Mouse (Mus musculus) hematopoietic multipotent progenitor cell, adult 10-12 weeks (in vitro differentiated cells): Measurements from ENCODE around the gene Dpm3. TPM values are rescaled to one million over a fixed set of nuclear protein-coding genes. Genes with fewer than 3 reads are reported as not detected.

Source experiments
- polyA plus RNA-seq: library from polyadenylated mRNA; stranded (reverse); fragments of >175 nt; gene quantifications from 2 replicates; pipeline ENCODE4 v1.2.3, GENCODE M21; 2012; ENCODE audit warnings: low replicate concordance

Dpm3 gene
- 332 and 345 TPM in 2 replicates for polyA plus RNA-seq

DNA sequence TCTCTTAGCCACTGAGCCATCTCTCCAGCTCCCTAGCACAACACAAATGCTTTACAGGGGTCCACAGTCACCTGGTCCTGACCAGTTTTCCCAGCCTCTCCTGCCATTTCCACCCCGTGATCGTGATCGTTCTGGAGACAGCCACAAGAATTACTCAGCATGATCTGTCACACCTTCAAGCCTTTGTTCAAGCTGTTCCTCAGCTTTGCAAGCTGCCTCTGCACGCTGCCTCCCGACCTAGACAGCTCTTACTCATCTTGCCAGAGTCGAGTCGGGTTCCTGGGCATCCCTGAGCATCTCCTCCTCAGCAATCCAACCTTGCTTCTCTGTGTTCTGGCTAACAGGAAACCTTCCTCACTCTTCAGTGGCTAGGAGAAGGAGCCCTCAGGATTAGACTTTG lies at the start of gene Dpm3:
TSS of gene Dpm3 (plus strand) at position 283 of the 400 bp plus-strand sequence.

DNA sequence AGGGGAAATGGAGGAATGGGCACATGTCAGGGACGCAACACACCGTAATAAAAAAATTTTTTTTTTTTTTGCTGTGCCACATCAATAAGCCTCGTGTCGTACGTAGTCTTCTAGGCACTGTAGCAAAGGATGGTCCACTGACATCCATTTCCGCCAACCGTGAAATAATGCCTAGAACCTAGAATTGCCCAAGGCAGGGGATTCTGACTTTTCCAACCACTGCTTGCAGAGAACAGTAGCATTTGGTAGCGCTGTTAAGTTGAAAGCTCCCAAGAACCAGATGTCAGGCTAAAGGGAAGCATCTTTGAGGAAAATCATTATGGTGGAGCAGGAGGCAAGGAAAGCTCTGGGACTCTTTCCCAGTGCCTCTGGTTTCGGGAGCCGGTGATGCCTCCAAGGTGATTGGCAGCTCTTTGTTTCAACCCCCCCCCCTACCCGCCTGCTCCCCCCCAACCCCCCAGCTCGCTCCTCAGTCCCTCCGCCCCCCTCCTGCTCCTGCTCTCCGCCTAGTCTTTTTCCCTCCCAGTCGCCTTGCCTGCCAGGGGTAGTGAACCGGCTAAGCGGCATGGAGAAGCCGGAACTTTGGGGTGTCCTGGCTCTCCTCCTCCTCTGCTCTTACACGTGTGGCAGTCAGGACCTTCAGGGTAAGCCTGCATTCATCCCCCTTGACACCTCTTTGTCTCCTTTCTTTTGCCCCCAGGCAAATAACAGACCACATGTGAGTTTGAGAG lies 44.3 kb upstream of the Dpm3 start, which contains the start of gene Thbs3:
TSS of gene Thbs3 (plus strand) at position 500 of the 731 bp plus-strand sequence.

DNA sequence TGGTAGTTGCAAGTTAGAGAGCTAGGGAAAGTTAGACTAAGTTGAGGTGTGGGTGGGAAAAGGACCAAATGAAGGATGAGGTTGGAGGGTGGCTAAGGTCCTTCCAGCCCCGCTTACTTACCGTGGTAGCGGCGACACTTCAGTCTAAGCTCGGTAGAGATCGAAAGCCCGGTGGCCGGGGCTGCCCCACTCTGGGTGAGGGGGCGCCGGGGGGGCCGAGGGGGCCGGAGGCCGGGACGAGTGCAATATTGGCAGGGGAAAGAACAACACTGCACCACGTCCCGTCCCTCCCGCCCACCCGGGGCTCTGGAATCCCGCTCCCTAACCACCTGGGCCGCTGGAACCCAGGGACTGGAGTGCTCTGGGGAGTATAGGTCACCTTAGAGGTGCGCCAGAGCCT lies 32.3 kb upstream of the Dpm3 start, which contains the start of gene Mtx1:
TSS of gene Mtx1 (minus strand) at position 189 of the 400 bp plus-strand sequence.

DNA sequence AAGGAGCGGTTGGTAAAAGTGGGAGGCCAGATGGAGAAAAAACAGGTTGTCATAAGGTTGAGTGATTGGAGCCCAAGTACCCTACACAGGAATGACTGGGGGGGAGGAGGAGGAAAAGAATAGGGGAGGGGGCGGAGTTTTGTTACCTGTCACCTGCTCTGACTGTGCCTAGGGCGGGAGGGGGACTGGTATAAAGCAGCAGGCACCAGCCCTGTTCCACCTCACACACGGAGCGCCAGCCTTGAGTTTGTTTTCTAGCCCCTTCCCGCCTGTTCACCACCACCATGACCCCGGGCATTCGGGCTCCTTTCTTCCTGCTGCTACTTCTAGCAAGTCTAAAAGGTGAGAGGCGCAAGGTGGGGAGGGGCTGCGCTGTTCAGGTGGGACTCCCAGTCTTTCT lies 30.3 kb upstream of the Dpm3 start, which contains the start of gene Muc1:
TSS of gene Muc1 (plus strand) at position 222 of the 400 bp plus-strand sequence.

DNA sequence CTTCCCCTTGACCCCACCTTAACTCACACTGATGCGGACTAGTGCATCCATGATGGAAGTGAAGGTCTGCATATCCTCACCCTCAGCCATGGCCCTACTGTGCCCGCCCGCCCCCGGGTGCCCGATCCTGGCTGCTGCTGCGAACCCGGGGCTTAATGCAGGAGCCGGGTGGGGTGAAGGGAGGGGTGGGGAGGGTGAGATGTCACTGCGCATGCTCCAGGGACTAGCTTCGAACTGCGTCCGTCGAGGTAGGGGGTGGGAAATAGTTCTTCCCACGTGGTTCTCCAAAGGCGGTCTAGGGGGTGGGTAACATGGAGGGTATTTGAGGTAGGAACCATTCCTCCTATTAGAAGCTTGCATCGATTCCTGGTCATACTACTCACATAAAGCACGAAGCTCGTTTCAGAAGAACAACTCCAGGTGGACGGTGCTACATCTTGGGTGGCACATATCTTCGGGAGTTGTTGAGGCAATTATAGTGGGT lies 13.4 kb upstream of the Dpm3 start, which contains the start of gene Krtcap2:
TSS of gene Krtcap2 (plus strand) at position 279 of the 484 bp plus-strand sequence.

DNA sequence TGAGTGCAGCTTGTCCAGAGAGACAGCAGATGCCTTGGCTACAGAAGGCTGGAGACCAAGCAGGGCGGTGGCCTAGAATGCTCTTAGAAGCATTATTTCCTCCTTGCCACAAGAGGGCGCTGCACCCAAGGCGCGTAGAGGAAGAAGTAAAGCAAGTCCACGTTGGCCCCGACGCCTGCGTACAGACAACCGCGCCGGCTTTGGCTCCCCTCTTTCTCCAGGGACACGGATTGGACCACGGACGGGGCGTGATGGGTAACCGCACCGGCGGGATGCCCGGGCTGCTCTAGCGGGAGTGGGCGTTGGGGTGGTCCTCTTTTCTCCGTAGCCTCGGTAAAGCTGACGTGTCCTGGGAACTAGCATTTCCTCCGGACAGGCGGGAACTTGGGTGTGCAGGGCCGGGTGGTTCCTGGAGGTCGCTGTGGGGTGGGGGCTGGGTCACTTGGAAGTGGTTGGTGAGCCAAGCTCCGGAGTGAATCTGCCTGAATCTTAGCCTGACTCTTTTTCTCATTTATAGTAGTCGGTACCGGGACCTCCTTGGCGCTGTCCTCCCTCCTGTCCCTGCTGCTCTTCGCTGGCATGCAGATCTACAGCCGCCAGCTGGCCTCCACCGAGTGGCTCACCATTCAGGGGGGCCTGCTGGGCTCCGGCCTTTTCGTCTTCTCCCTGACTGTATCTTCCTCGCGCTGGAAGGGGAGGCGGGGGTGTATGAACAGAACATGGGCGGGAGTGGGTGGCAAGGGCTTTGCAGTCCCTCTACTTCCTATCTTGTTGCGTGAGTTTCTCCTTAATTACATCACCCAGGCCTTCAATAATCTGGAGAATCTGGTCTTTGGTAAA lies 12.7 kb upstream of the Dpm3 start, which contains the start of gene Trim46:
TSS of gene Trim46 (minus strand) at position 49 of the 840 bp plus-strand sequence.

DNA sequence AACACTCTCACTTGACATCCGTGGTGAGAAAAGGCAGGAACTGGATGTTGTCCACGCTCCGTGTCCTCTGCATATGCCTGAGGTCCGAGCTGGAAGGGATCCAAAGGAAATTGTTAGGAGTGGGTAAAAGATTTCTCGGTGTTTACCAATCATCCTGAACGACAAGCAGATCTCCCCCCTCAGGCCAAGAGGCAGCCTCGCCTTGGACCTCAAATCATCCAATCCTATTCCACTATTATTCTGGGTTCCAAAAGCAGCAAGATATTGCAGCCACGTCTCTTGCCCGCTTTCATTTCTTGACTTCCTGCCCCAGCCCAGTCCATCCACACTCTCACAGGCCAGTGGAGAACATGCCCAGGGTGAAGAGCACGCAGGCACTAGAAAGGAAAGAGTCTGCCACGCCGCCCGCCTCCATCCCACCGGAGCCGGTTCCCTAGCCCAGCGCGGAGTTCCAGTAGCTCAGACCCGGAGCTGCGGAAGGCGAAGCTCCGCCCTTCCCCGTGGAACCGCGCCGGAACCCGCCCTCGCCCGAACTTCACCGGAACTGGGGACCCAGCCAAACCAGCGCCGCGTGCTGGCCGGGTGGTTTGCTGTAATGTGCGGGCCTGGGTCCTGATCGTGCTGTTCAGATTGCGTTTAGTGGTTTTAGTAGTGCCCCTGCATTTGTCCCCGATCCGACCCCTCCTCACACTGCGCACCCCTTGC lies 11.0 kb downstream of the Dpm3 start, which contains the start of gene Slc50a1:
TSS of gene Slc50a1 (minus strand) at position 520 of the 705 bp plus-strand sequence.

DNA sequence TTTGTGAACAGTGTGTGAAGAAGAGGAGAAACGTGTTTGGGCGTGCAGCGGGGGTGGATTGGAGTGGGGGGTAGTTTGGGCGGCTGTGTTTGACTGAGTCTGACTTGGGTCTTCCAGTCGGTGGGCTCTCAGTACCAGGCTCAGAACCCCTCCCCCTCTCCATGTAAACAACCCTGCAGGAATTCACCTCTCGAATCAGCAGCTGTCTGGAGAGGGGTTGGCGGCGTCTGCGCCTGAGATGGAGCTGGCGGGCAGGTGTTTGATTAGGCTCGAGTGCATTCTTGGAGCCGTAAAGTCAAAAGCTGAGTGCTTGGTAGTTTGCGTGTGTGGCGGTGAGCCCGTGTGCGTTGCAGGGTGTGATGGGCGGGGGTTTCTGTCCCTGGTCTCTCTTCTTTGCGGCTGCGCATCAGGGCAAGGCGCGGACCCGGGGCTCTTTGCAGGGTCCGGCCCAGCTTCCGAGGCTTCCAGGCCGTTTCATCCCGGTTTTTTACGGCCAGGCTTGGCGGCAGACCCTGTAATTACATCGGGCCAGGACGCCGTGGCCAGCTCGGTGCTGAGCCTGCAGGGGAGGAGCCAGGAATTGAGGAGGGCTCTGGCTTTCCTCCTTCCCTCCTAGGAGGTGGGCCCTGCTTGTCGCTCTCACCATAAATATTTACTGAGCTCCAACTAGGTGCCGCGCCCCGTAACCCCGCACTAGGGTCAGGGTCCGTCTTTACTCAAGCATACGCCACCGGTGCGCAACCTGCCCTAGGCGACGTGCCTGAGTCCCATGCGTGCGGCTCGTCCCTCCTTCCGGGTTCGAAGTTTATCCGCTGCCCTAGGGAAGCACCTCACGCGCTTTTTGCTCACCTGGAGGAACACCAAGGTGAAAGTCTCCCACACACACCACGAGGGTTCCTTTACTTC lies 21.7 kb downstream of the Dpm3 start, which contains the start of gene Efna1:
TSS of gene Efna1 (minus strand) at position 537 of the 906 bp plus-strand sequence.

Other genes starting within 250 kb of the Dpm3 start
- gene Rusc1, start 166.0 kb upstream of the Dpm3 start, polyA plus RNA-seq: 39.4 and 51.6 TPM in 2 replicates
- gene Gm43738, start 158.3 kb upstream of the Dpm3 start, polyA plus RNA-seq: 0.68 TPM in 1 of 2 replicates, not detected in the other
- gene Fdps, start 157.4 kb upstream of the Dpm3 start, polyA plus RNA-seq: 4.4 and 8.8 TPM in 2 replicates
- gene Pklr, start 123.2 kb upstream of the Dpm3 start, polyA plus RNA-seq: 5.5 and 56.5 TPM in 2 replicates
- gene Hcn3, start 99.2 kb upstream of the Dpm3 start, polyA plus RNA-seq: 3.0 and 4.4 TPM in 2 replicates
- 48.8 and 75.7 TPM in 2 replicates for gene Clk2, start 94.6 kb upstream of the Dpm3 start, polyA plus RNA-seq
- gene Scamp3, start 81.9 kb upstream of the Dpm3 start, polyA plus RNA-seq: 280 and 307 TPM in 2 replicates
- gene Fam189b, start 76.2 kb upstream of the Dpm3 start, polyA plus RNA-seq: 144 and 333 TPM in 2 replicates
- 14.9 and 15.3 TPM in 2 replicates for gene Gba, start 56.4 kb upstream of the Dpm3 start, polyA plus RNA-seq
- 0.47 and 0.53 TPM in 2 replicates for gene Thbs3, start 44.2 kb upstream of the Dpm3 start, polyA plus RNA-seq
- 196 and 222 TPM in 2 replicates for gene Mtx1, start 32.3 kb upstream of the Dpm3 start, polyA plus RNA-seq
- gene Muc1, start 30.3 kb upstream of the Dpm3 start, polyA plus RNA-seq: 0.72 and 1.1 TPM in 2 replicates
- gene Krtcap2, start 13.4 kb upstream of the Dpm3 start, polyA plus RNA-seq: 77.7 and 182 TPM in 2 replicates
- 7.9 and 14.5 TPM in 2 replicates for gene Trim46, start 13.0 kb upstream of the Dpm3 start, polyA plus RNA-seq
- gene Slc50a1, start 11.2 kb downstream of the Dpm3 start, polyA plus RNA-seq: 38.7 and 63.5 TPM in 2 replicates
- 0.37 and 0.85 TPM in 2 replicates for gene Efna1, start 21.8 kb downstream of the Dpm3 start, polyA plus RNA-seq
- not detected in 2 replicates for gene Efna3, start 63.6 kb downstream of the Dpm3 start, polyA plus RNA-seq
- gene Efna4, start 78.7 kb downstream of the Dpm3 start, polyA plus RNA-seq: 0.65 and 1.9 TPM in 2 replicates
- 41.8 and 169 TPM in 2 replicates for gene Adam15, start 90.6 kb downstream of the Dpm3 start, polyA plus RNA-seq
- gene Dcst2, start 102.6 kb downstream of the Dpm3 start, polyA plus RNA-seq: not detected in 2 replicates
- gene Dcst1, start 105.9 kb downstream of the Dpm3 start, polyA plus RNA-seq: not detected in 2 replicates
- 186 and 424 TPM in 2 replicates for gene Zbtb7b, start 135.4 kb downstream of the Dpm3 start, polyA plus RNA-seq
- 0.49 TPM in 1 of 2 replicates, not detected in the other for gene Lenep, start 143.4 kb downstream of the Dpm3 start, polyA plus RNA-seq
- 15.1 and 28.4 TPM in 2 replicates for gene Flad1, start 152.5 kb downstream of the Dpm3 start, polyA plus RNA-seq
- 9.2 and 12.8 TPM in 2 replicates for gene Cks1b, start 159.0 kb downstream of the Dpm3 start, polyA plus RNA-seq
- 109 and 110 TPM in 2 replicates for gene Shc1, start 159.1 kb downstream of the Dpm3 start, polyA plus RNA-seq
- 170 and 494 TPM in 2 replicates for gene Pygo2, start 170.9 kb downstream of the Dpm3 start, polyA plus RNA-seq
- gene Pbxip1, start 177.3 kb downstream of the Dpm3 start, polyA plus RNA-seq: 65.6 and 87.9 TPM in 2 replicates
- 0.87 and 11.8 TPM in 2 replicates for gene Pmvk, start 195.2 kb downstream of the Dpm3 start, polyA plus RNA-seq